Mouse (Mus musculus) erythroid progenitor cell, adult 5-6 weeks (primary cell): Measurements from ENCODE around the gene Rsad2. TPM values are rescaled to one million over a fixed set of nuclear protein-coding genes. Genes with fewer than 3 reads are reported as not detected.

Experiments used
- ATAC-seq: replicated peaks from 2 replicates; pipeline ENCODE4 v1.8.0; 2016; ENCODE audit warnings: moderate number of reproducible peaks, mild to moderate bottlenecking, moderate TSS enrichment, inconsistent platforms; ENCODE audit not compliant: poor library complexity, low FRiP score, severe bottlenecking
- total RNA-seq, 2 experiments: library from RNA; stranded (forward) in 1 of 2; stranded (reverse) in 1 of 2; fragments of 150-400 nt in 1 of 2; fragments of 186-747, 209-891 nt in 1 of 2; gene quantifications; 2 replicates each; pipeline versions ENCODE4 v1.2.3 to v1.2.4; 2015 to 2017; ENCODE audit warnings: low replicate concordance in 2 of 2

Rsad2 gene
- total RNA-seq, 2 experiments from 2014 or later = 246 to 288 TPM

DNA sequence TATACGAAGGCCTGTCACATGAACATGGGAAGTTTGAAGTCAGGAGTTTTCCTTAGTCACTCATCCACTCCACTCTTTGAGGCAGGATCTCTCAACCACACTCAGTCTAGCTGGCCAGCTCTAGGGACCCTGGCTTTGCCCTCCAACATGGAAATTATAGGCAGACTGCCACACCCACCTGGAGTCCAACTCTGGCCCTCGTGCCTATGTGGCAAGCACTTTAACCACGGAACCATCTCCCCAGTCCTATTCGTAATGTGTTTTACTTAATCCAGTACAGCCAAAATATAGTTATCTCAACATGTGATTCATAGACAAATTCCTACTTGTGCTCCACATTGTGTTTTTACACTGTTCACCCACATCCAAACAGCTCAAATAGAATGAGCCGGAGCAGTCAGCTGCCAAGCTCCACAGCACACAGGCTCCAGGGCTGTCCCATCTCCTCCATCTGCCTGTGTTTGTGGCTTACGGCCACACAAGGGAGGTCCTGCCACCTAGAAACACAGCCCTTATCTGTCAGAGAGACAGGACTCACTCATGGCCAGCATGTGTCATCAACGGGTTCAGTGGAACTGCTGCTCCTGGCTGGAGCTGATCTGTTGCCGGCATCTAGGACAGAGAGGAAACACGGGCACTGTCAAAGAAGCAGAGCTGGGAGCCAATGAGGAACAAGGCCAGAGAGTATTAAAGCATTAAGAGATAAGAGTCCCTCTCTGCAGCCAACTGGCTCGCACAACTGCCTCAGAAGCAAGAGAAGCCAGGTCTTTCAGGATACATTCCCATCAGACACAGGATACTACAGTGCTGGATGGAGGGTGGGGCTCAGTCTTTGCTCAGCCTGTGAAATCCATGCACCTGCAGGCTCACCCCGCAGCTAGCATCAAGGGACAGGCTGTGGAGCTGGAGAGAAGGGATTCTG, 51.2 kb downstream of the Rsad2 start:
- ATAC-seq = no peak

DNA sequence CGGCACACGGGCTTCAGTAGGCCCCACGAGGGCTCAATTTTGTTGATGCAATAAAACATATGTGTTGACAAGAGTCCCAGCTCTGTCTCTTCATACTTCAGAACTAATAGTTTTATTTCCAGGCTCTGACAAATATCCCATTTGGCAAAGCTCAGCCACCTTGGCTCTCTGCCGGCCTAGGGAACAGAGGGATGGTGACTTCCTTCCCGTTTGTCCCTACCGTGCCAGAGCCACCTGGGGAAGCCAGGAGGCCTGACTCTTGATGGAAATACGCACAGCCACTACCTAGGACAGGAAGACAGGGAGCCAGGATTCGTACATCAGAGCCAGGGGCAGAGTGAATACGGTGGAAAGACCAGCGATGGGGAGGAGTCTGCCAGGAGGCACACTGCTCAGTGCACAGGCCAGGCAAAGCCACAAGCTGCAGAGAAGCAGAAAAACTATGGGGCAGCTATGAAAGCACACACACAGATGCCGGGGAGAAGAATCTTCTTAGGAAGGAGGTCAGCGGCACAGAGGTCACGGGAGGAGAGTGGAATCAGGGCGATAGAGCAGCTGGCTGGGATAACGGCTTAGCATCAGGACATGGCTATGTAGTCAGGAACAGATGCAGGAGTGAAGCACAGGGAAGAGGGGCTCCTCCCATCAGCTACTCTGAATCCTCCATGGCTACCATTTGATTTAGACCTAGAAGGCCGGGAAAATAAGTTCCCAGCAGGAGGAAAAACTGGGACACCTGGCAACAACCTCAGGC, 52.7 kb downstream of the Rsad2 start:
- ATAC-seq = no peak

DNA sequence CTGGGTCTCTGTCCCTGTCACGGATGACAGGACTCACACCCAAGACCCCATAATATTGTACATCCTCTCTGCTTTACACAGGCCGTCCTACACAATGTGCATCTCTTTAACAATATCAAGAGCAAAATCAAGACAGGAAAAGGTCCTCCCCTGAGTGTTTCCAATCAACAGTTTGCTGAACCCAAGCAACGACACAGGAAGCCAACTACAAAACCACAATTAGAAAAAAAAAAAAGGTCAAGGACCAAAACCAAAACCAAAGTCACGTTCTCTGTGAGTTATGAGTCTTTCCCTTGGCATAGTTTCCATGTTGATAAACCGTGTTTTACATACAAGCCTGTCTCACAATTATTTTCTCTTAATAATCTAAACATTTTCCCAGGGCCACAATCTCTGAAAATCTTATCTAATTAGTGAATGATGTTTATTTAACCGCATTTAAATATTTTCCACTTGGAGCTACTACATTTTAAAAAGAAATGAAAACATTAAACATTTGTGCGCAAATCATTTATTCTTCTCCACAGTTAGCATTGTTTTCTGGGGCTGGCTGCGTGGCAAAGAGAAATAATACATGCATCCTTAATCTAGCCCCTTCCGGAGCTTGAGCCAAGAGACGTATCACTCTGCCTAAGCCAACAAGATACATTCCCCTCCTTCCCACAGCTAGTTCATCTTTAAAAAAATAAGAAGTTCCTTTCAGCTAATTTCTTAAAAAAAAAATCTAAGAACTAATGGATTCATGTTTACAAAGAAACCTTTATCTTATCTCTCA, 54.4 kb downstream of the Rsad2 start:
- no peak for ATAC-seq

DNA sequence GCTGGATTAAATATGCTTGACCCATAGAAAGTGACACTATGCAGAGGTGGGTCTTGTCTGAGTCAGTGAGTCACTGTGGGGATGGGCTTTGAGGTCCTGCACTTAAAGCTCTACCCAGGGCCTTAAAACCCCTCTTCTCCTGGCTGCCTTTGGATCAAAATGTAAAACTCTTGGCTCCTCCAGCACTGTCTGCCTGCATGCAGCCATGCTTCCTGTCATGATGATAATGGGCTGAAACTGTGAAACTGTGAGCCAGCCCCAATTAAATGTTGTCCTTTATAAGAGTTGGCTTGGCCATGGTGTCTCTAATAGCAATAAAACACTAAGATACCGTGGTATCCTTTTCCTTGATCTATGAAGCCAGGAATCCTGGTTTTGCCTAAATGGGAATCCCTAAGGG, 55.0 kb downstream of the Rsad2 start:
- ATAC-seq = no peak

DNA sequence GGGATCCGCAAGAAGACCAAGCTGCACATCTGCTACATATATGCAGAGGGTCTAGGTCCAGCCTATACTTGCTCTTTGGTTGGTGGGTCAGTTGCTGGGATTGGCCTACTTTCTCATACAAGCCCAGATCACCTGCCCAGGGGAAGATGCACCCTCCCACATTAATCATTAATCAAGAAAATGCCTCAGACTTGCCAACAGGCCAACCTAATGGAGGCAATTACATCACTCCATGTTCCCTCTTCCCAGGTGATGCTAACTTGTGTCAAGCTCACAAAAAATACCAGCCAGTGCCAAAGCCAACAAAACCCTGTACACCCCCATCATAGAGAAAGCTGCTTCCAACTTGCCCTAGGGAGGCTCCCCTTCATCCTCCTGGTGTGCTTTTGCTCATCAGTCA, 55.5 kb downstream of the Rsad2 start:
- ATAC-seq = no peak

DNA sequence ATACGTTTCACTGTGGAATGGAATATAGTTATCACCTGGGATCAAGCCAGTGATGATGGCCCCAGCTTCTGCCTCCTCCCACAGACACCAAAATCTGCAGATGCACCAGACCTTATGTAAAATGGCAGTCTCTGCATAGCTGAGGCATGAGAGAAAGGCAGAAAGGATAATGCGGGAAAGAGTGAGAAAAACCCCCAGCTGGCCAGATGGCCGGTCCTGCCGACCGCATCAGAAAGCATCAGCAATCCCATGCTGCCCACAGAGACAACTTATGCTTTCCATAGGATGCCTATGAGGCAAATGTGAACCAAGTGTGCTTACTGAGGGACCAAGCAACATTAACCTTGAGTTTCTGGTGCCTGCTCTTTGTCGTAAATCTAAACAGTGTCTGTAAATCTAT, 56.9 kb downstream of the Rsad2 start:
- ATAC-seq = no peak

DNA sequence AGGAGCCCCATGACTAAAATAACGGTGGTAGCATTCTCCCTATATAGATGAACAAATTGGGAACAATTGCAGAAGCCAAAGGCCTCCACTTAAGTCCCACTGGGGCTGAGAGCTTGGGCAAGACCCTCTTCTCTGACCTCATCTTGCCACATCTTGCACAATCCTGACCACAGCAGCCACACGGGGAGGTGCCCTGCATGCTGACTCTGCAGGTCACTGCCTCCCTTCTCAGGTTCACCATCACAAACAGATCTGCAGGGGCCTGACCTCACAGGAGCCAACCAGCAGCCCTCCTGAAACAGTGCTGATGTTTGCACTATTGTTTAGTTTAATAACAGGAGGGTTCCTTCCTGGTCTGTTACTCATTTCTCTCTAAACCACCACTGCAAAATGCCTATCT, 57.7 kb downstream of the Rsad2 start:
- ATAC-seq = no peak

DNA sequence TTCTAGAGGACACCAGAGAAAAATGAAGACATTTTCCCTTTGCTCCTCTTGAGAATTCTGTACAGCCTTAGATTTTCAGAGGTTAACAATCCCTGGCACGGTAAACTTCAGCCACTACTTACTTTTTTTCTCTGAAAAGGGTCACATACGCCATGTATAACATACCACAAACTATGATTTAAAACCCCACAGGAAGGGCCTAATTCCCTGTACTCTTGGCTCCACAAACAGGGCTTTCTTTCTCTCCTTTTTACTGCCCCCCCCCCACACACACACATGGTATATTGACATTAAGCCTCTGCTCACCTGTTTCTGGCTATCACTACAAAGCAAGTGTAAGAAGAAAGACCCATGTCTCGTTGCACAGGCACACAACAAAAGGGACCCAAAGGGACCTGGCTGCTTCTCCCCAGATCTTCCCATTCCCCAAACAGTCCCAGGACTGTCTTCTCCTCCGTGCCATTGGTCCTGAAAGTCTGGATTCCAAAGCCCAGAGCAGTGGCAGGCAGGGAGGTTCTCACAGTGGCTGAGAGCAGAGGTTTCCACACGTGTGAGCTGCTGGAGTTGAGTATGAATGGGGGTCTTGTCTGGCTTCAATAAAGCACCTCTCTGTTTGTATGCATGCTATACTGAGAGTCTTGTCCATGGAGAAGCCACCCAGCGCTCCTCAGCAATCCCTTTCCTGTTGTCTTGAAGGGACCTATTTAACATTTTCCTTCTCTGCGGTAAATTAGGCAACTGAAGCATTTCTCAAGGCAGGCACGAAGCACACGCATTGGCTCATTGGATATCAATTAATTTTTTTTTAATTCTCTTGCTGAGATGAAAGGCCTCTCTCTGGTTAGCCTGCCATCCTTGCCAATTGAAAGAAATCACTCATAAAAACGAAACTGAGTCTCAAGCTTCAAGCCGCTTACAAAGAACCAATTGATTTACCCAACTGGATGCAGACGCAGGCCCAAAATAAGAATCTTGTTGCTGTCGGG, 61.5 kb downstream of the Rsad2 start:
- no peak for ATAC-seq

DNA sequence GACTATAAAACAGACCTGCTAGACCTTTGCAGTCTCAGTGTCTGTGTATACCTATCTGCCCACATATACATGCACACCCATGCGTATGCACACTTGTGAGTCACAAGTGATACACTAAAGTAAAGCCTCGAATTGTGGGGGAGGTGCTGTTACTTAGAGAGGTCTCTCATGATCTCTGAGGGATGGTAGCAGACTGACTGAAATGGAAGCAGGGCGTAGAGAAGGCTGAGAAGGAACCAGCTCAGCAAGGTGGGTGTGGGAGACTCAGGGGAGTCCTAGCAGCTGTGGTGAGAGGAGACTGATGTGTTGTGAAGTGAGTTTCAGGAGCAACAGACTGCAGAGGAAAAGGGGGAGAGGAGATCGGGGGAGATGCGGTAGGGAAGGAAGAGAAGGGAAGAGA, 63.0 kb downstream of the Rsad2 start:
- ATAC-seq = no peak

Other genes with a start within 250 kb of the Rsad2 start
- gene Rnf144a, start 41.2 kb downstream of the Rsad2 start, total RNA-seq (2015; ENCODE audit: low replicate concordance) = 4.7 and 11.3 TPM in 2 replicates
- 10.7 and 23.5 TPM in 2 replicates for gene Rnf144a, start 41.2 kb downstream of the Rsad2 start, total RNA-seq (2017; ENCODE audit: low replicate concordance)
- gene Cmpk2, start 12.8 kb upstream of the Rsad2 start, total RNA-seq (2015; ENCODE audit: low replicate concordance) = 69.6 and 72.8 TPM in 2 replicates
- gene Cmpk2, start 12.8 kb upstream of the Rsad2 start, total RNA-seq (2017; ENCODE audit: low replicate concordance) = 49.1 and 65.2 TPM in 2 replicates